Mouse (Mus musculus) cortical plate, adult 2 months (tissue): ENCODE results near the gene Myl3.

Source experiments
- CTCF ChIP-seq: fragments of 200-500 bp; IDR thresholded peaks from 2 replicates; pipeline ENCODE4 v1.5.1; 2011; ENCODE audit warnings: mild to moderate bottlenecking, control low read depth, low read length; ENCODE audit not compliant: insufficient read depth; ENCODE audit errors: extremely low read depth
- POLR2A ChIP-seq: fragments of 200-500 bp; IDR thresholded peaks from 2 replicates; pipeline ENCODE4 v1.6.1; 2011; ENCODE audit warnings: mild to moderate bottlenecking, low read length, control low read depth; ENCODE audit not compliant: insufficient read depth; ENCODE audit errors: extremely low read depth

- TF ChIP-seq CTCF (no peak), POLR2A (no peak)
These were observed 42.0 kb downstream of the Myl3 start for GRCm38 (mm10) chr9:110783611-110784010.
